Comparison of ENCODE assay signal across 21 mouse cellular contexts in the genomic region with DNA sequence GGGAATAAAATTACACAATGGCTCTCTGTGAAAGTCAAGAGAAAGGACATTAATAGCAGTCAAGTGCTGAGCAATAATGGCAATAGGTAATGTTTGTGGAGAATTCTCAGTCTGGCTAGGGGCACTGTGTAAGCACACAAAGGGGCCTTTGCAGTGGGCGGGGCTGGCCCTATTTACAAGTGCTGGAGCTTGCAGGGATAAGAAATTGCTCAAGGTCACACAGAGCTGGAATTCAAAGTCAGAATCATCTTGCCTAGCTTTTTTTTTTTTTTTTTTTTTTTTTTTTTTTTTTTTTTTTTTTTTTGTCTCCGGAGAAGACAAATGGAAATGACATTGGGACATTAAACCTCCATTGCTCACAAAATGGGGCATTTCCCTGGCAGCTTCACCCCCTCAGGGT.
"Had no signal": no experiment of that assay in that cellular context is flagged by ENCODE, and none has a peak within 500 bp of the region (broad histone marks: within the 10 kb centered on the region; RNA-seq: fewer than 3 reads in every experiment).

No protein-coding gene starts in this region.

- H3K27ac ChIP-seq: kidney, embryonic 15.5 days; left cerebral cortex, adult 2 months; liver, embryonic 13.5 days; lung, embryonic 15.5 days; midbrain, embryonic 12.5 days; stomach, postnatal 0 days had no signal

- H3K4me3 ChIP-seq: kidney, embryonic 15.5 days; left cerebral cortex, adult 2 months; liver, embryonic 13.5 days; lung, embryonic 15.5 days; midbrain, embryonic 12.5 days; myocyte had no signal

- ATAC-seq: intestine, postnatal 0 days; midbrain, embryonic 16.5 days had no signal

- H3K9me3 ChIP-seq: kidney, embryonic 15.5 days; liver, embryonic 13.5 days; lung, embryonic 15.5 days; midbrain, embryonic 12.5 days had no signal

- H3K9ac ChIP-seq: kidney, embryonic 15.5 days; liver, embryonic 13.5 days; lung, embryonic 15.5 days; midbrain, embryonic 12.5 days had no signal

- DNase-seq: kidney, adult 8-10 months; kidney, postnatal 10 days; kidney, postnatal 36 days; layer of hippocampus, postnatal 36 days; liver, embryonic 13.5 days; lung, postnatal 14 days; lung, postnatal 4 days; right cerebral cortex, adult 18-20 months; right cerebral cortex, postnatal 14 days; right cerebral cortex, postnatal 4 days; thymus, adult 2 months; thymus, postnatal 14 days; thymus, postnatal 4 days had no signal

- H3K4me1 ChIP-seq: kidney, embryonic 15.5 days; liver, embryonic 13.5 days; lung, embryonic 15.5 days; midbrain, embryonic 12.5 days had no signal

- H3K4me2 ChIP-seq: kidney, embryonic 15.5 days; liver, embryonic 13.5 days; lung, embryonic 15.5 days; midbrain, embryonic 12.5 days had no signal

- H3K36me3 ChIP-seq: kidney, embryonic 15.5 days; liver, embryonic 13.5 days; lung, embryonic 15.5 days; midbrain, embryonic 12.5 days had no signal

- H3K27me3 ChIP-seq: kidney, embryonic 15.5 days; liver, embryonic 13.5 days; lung, embryonic 15.5 days; midbrain, embryonic 12.5 days had no signal
